Mouse (Mus musculus) E14TG2a.4 (cell line): Measurements from ENCODE around the gene Baz1b.
A peak's percentile ranks its signal among the peaks of the same experiment; 100 is the strongest.

ENCODE experiments used
- H3K27me3 ChIP-seq: 2 replicates; pipeline ENCODE4 v1.6.1; 2014; ENCODE audit warnings: low read length, control low read depth; ENCODE audit not compliant: insufficient read depth
- H3K36me3 ChIP-seq: 2 replicates; pipeline ENCODE4 v1.6.1; 2014; ENCODE audit warnings: low read length, control low read depth; ENCODE audit not compliant: insufficient read depth
- H3K4me1 ChIP-seq: replicated peaks from 2 replicates; pipeline ENCODE4 v1.6.1; 2014; ENCODE audit warnings: low read depth, low read length, control low read depth
- H3K4me3 ChIP-seq: replicated peaks from 2 replicates; pipeline ENCODE4 v1.5.1; 2014; ENCODE audit warnings: mild to moderate bottlenecking, low read length
- H3K9me3 ChIP-seq: 2 replicates; pipeline ENCODE4 v1.6.1; 2014; ENCODE audit warnings: low read length, control low read depth
- CTCF ChIP-seq: conservative IDR thresholded peaks from 2 replicates; pipeline ENCODE4 v1.5.1; 2014; ENCODE audit warnings: low read length
- NANOG ChIP-seq: IDR thresholded peaks from 2 replicates; pipeline ENCODE4 v1.6.1; 2014; ENCODE audit warnings: borderline replicate concordance, low read length, mixed read lengths
- POU5F1 ChIP-seq: IDR thresholded peaks from 2 replicates; pipeline ENCODE4 v1.6.1; 2014; ENCODE audit warnings: low read length, borderline replicate concordance

Baz1b gene

DNA sequence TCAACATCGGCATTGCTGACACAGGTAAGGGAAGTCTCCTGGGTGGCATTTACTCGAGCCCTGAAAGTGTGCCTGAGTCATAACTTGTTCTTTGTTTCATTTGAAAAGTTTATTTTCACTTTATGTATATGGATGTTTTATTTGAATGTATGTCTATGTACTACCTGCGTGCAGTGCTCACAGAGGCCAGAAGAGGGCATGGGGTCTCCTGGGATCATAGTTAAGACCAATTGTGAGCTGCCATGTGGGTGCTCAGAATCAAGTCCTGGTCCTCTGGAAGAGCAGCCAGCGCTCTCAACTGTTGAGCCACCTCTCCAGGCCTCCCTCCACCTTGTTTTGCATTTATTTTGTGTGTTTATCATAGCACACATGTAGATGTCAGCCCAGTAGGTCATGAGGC, 30.6 kb upstream of the Baz1b start:
- H3K27me3 ChIP-seq = no peaks in the 10 kb centered on the region
- peaks cover 98% of the 10 kb centered on the region for H3K36me3 ChIP-seq
- H3K4me3 ChIP-seq = no peak overlapping the region
- no peaks in the 10 kb centered on the region for H3K9me3 ChIP-seq
- TF ChIP-seq CTCF = peak; percentile 51
- TF ChIP-seq POU5F1 = no peak
- H3K4me1 ChIP-seq = peaks cover 60% of the 10 kb centered on the region

DNA sequence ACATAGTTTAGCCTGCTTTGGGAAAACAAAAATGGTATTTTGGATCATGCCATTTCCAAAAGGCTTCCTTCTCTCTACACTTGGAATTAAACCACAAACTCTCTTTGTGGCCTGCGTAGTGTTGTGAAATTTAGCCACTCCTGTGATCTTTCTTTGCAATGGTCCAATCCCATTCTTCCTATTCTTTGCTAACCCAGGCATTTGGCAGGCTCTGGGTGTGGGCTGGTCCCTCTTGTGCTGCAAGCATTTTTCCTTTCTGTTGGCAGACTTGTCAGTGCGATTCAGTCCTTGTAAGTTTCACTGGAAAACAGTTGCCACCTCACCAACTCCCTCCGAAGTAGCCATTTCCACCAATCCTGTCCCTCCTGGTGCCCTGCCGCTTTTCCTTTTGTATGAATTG, 25.8 kb upstream of the Baz1b start:
- Histone ChIP-seq H3K4me1 (peaks cover 59% of the 10 kb centered on the region), H3K4me3 (no peak overlapping the region), H3K9me3 (no peaks in the 10 kb centered on the region), H3K36me3 (peaks cover 79% of the 10 kb centered on the region), H3K27me3 (no peaks in the 10 kb centered on the region)
- no peak for TF ChIP-seq NANOG

DNA sequence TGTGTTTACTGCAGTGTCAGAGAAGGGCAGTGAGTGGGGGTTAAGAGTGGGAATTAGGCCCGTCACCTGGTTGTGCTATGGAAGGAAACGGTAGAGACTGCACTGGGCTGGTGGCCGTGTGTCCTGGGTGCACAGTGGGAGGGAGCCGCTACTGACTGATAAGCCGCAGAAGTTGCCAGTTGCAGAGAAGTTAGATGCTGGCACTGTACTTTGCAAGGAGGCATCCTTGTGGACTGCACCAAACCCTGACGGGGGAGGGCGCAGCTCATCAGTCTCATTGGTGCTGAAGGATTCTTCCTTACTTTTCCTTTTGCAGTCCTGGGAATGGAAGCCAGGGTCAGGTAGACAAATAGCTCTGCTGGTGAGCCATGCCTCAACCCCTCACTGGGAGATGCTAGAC, 25.4 kb upstream of the Baz1b start:
- H3K4me3 ChIP-seq = no peak overlapping the region
- TF ChIP-seq NANOG (no peak), CTCF (no peak), POU5F1 (no peak)
- peaks cover 63% of the 10 kb centered on the region for H3K4me1 ChIP-seq
- no peaks in the 10 kb centered on the region for H3K9me3 ChIP-seq
- peaks cover 75% of the 10 kb centered on the region for H3K36me3 ChIP-seq
- H3K27me3 ChIP-seq = no peaks in the 10 kb centered on the region

DNA sequence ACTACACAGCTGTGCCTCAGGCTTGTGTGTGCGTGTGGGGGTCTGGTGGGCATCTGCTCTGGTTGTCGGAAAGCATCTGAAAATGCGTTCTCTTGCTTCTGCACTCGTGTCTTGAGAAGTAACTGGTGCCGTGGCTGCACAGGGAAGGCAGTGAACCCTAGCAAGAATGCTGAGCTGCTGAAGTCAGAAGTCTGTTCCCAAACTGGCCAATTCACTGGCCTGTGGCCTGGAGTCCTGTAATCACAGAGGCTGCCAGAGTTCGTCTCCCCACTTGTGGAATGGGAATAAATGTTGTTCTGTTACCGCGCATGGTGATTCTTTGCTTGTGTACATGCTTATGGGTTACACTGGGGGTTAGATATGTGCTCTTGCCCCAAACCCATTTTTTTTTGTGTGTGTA, 24.7 kb upstream of the Baz1b start:
- Histone ChIP-seq H3K27me3 (no peaks in the 10 kb centered on the region), H3K4me1 (peaks cover 71% of the 10 kb centered on the region), H3K4me3 (no peak overlapping the region), H3K36me3 (peaks cover 68% of the 10 kb centered on the region), H3K9me3 (no peaks in the 10 kb centered on the region)
- no peak for TF ChIP-seq CTCF
- no peak for TF ChIP-seq POU5F1
- TF ChIP-seq NANOG = no peak

DNA sequence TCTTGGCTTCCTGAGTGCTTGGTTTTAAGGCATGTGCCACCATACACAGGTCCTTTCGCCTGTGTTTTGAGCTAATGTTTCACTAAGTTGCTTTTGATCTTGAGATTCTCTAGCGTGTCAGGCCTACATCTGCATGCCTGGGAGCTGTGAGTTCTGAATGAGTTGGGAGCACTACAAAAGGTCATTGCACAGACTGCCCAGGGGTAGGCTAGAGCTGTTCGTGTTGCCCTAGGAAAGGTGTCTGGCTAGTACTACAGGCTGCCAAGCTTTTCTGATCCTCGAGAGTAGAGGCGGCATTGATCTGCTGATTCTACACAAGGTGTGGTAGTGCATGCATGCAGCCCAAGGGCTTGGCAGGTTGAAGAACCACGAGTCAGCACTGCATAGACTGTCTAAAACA, 24.2 kb upstream of the Baz1b start:
- Histone ChIP-seq H3K9me3 (no peaks in the 10 kb centered on the region), H3K36me3 (peaks cover 63% of the 10 kb centered on the region), H3K4me3 (no peak overlapping the region), H3K27me3 (no peaks in the 10 kb centered on the region), H3K4me1 (peaks cover 75% of the 10 kb centered on the region)
- TF ChIP-seq CTCF (no peak), POU5F1 (no peak), NANOG (no peak)

DNA sequence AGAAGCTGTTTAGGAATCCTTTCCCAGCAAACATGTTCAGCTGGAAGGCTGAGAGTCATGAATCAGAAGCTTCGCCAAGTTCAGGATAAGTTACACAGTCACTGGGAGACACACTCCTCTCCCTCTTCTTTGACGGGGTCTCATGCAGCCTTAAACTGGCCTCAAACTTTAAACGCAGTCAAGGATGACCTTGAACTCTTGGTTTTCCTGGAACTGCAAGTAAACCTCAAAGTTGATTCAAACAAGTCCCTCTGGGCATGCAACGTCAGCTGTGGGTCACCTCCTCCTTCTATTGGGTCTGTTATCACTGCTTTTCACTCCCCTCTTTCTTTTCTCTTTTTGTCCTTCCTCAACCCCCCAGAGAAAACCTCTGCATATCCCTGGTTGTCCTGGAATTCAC, 20.2 kb upstream of the Baz1b start:
- peaks cover 45% of the 10 kb centered on the region for H3K36me3 ChIP-seq
- H3K27me3 ChIP-seq = no peaks in the 10 kb centered on the region
- TF ChIP-seq POU5F1 = no peak
- no peak for TF ChIP-seq CTCF
- TF ChIP-seq NANOG = no peak
- peaks cover 65% of the 10 kb centered on the region for H3K4me1 ChIP-seq
- no peaks in the 10 kb centered on the region for H3K9me3 ChIP-seq
- H3K4me3 ChIP-seq = no peak overlapping the region

DNA sequence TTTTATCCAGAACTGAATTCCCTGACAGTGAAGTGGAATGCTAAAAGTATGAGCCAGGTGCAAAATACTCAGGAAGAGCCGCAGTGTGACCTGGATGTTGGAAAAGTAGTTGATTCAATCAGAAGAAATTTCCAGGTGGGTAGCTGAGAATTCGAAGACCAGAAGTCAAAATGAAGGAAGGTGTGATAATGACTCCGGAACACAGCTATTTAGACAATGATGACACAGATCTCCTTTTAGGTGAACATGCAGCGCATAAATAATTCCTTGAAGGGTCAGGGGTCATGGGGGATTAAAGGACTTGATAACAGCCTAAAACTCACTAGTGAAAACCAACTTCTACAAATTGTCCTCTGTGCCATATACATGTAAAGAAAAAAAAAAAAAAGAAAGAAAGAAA, 19.6 kb upstream of the Baz1b start:
- H3K27me3 ChIP-seq = no peaks in the 10 kb centered on the region
- no peak overlapping the region for H3K4me3 ChIP-seq
- H3K9me3 ChIP-seq = no peaks in the 10 kb centered on the region
- TF ChIP-seq POU5F1 (no peak), CTCF (no peak), NANOG (no peak)
- H3K36me3 ChIP-seq = peaks cover 45% of the 10 kb centered on the region
- peaks cover 65% of the 10 kb centered on the region for H3K4me1 ChIP-seq

DNA sequence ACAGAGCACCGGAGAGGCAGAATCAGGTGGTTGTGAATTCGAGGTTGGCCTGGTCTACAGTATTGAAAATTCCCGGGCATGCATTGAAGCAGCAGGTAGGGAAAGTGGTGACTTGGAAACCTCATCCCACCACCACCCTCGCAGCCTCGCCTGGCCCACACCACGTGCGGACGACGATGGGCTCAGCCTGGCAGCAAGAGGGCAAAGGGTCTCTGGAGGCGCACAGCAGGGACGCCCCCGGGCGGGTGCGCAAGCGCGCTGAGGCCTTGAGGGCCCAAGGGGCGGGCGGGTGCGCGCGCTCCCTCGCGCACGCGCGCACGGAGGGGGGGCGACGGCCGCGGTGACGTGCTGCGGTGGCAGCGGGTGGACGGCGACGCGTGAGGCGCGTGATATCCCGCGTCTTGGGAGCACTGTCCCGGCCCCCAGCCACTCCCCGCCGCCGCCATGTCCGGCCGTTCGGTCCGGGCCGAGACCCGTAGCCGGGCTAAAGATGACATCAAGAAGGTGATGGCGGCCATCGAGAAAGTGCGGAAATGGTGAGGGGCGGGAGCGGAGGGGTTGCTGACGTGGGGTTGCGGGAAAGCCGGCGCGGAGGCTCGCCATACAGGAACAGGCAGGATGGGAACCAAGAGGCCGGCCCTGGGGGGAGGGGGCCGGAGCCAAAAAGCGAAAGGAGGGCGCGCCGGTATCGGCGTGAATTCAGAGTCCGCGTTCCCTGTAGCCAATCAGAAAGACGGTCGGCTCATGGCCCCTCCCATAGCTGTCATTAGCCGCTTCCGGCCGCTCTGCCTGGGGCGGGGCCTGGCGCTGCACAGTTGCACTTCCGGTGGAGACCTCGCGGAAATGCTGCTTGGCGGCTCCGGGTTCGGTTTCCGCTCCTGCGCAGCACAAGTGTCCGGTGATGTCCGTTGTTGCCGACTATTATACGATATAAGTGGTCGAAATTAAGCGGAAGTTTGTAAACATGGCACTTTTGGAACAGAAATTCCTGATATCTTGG, 18.7 kb upstream of the Baz1b start, which contains the start of gene Bcl7b:
TSS of gene Bcl7b (plus strand) at position 221 of the 1,000 bp plus-strand sequence.
- H3K27me3 ChIP-seq = no peaks in the 10 kb centered on the region
- peaks cover 45% of the 10 kb centered on the region for H3K36me3 ChIP-seq
- TF ChIP-seq NANOG = no peak
- TF ChIP-seq CTCF = no peak
- no peak for TF ChIP-seq POU5F1

DNA sequence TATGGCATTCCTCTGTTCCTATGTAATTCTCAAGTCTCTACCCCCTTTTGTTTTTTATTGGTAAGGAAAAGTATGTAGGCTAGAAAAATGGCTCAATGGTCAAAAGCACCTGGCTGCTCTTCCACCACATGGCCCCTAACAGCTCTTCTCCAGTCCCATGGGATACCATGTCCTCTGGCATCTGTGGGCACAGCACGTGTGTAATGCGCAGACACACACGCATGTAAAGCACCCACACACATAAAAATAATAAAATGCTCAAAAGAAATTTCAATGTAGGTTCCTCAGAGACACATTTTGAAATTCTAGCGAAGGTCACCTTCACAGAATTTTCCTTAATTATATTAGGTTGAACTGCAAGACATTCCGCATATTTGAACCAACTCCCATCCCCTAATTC, 17.6 kb upstream of the Baz1b start:
- Histone ChIP-seq H3K36me3 (peaks cover 46% of the 10 kb centered on the region), H3K4me3 (peak overlapping the region; percentile 91), H3K9me3 (no peaks in the 10 kb centered on the region), H3K4me1 (peaks cover 78% of the 10 kb centered on the region), H3K27me3 (no peaks in the 10 kb centered on the region)
- TF ChIP-seq NANOG = no peak
- TF ChIP-seq CTCF = no peak
- no peak for TF ChIP-seq POU5F1

More for the DNA sequence above, 18.7 kb upstream of the Baz1b start, which contains the start of gene Bcl7b:
- Histone ChIP-seq H3K4me1 (peaks cover 67% of the 10 kb centered on the region), H3K9me3 (no peaks in the 10 kb centered on the region), H3K4me3 (peak within 1 kb of the TSS; percentile 91)
